Mouse (Mus musculus): ENCODE data around the gene Qtrt1. TPM values are rescaled to one million over a fixed set of nuclear protein-coding genes. Genes with fewer than 3 reads are reported as not detected.
A peak's percentile ranks its signal among the peaks of the same experiment; 100 is the strongest.

Qtrt1 gene
- total RNA-seq, 1 experiment from 2014 or later, result 22.5 TPM

DNA sequence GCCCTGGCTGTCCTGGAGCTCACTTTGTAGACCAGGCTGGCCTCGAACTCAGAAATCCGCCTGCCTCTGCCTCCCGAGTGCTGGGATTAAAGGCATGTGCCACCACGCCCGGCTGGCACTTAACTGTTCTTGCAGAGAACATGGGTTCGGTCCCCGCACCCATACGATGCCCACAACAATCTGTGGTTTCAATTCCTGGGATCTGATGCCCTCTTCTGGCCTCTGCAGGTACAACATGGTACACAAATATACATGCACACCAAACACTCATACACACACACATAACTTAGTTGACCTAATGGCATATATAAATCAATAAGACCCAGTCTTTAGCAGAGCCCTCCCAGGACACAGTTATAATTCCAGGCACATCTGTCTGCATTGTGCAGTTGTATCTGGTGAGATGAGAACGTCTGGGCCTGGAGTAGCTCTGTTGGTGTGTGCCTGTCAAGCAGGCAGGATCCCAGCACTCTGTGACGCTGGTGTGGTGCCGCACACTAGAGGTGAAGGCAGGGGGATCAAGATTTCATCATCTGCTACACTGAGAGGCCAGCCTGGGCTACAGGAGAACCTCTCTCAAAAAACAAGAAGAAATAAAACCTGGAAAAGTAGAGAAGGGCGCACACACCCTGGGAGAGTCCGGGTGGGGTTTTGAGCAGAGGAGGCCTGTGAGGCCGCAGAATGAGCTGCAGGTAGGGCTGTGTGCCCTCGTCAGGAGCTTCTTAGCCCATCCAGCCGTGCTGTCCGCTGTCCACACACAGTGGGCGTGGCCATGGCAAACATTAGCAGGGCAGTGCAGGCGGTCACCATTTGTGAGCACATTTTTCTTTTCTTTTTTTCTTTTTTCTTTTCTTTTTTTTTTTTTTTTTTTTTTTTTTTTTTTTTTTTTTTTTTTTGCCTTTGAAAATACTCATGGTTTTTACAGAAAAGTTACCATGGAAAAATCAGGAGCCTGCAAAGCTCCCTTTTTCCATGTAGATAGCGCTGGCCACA is 57.7 kb downstream of the Qtrt1 start:
- ATAC-seq (replicated peaks; ENCODE audit: low read depth, poor library complexity, severe bottlenecking), result peak; percentile 72

Other genes with a start within 250 kb of the Qtrt1 start
- gene Pde4a, start 246.1 kb upstream of the Qtrt1 start, total RNA-seq (2017), result 5.4 and 10.9 TPM in 2 replicates
- 35.4 and 38.3 TPM in 2 replicates for gene Keap1, start 172.5 kb upstream of the Qtrt1 start, total RNA-seq (2017)
- gene S1pr5, start 163.4 kb upstream of the Qtrt1 start, total RNA-seq (2017), result 0.09 TPM in 1 of 2 replicates, not detected in the other
- gene Atg4d, start 146.5 kb upstream of the Qtrt1 start, total RNA-seq (2017), result 6.1 and 14.8 TPM in 2 replicates
- 55.2 and 64.0 TPM in 2 replicates for gene Kri1, start 123.9 kb upstream of the Qtrt1 start, total RNA-seq (2017)
- 8.4 and 25.3 TPM in 2 replicates for gene Cdkn2d, start 120.4 kb upstream of the Qtrt1 start, total RNA-seq (2017)
- gene Ap1m2, start 99.5 kb upstream of the Qtrt1 start, total RNA-seq (2017), result 0.37 and 2.5 TPM in 2 replicates
- 76.6 and 80.6 TPM in 2 replicates for gene Slc44a2, start 91.1 kb upstream of the Qtrt1 start, total RNA-seq (2017)
- 73.7 and 95.9 TPM in 2 replicates for gene Ilf3, start 44.0 kb upstream of the Qtrt1 start, total RNA-seq (2017)
- 53.9 and 65.9 TPM in 2 replicates for gene Dnm2, start 13.1 kb downstream of the Qtrt1 start, total RNA-seq (2017)
- gene Tmed1, start 98.4 kb downstream of the Qtrt1 start, total RNA-seq (2017), result 13.8 and 17.1 TPM in 2 replicates
- 0.39 and 2.6 TPM in 2 replicates for gene AB124611, start 114.3 kb downstream of the Qtrt1 start, total RNA-seq (2017)
- gene Carm1, start 135.1 kb downstream of the Qtrt1 start, total RNA-seq (2017), result 26.4 and 50.2 TPM in 2 replicates
- gene Timm29, start 180.9 kb downstream of the Qtrt1 start, total RNA-seq (2017), result 42.6 and 47.7 TPM in 2 replicates
- 4.0 and 6.2 TPM in 2 replicates for gene Yipf2, start 181.0 kb downstream of the Qtrt1 start, total RNA-seq (2017)
- gene Smarca4, start 204.3 kb downstream of the Qtrt1 start, total RNA-seq (2017), result 69.7 and 94.1 TPM in 2 replicates

Data from common myeloid progenitor, adult 5-6 weeks (primary cell).